Mouse (Mus musculus) lung, embryonic 16.5 days (tissue): ENCODE measurements around the gene Cldn12. TPM values are rescaled to one million over a fixed set of nuclear protein-coding genes. Genes with fewer than 3 reads are reported as not detected.

Experiments used
- ATAC-seq: fragments of 200-750 bp; cut with Nextera tagmentation; 2 replicates; pipeline ENCODE4 v1.8.0; 2017; ENCODE audit warnings: low read depth, mild to moderate bottlenecking, moderate library complexity
- H3K27ac ChIP-seq: fragments of 300-500 bp; sonication (generic); 2 replicates; pipeline ENCODE4 v1.5.1; 2014; ENCODE audit warnings: mild to moderate bottlenecking, control low read depth, low read length
- H3K27me3 ChIP-seq: fragments of 300-500 bp; sonication (generic); 2 replicates; pipeline ENCODE4 v1.6.1; 2014; ENCODE audit warnings: low read depth, low read length, mixed read lengths; ENCODE audit not compliant: control insufficient read depth, insufficient read depth
- H3K36me3 ChIP-seq: fragments of 300-500 bp; sonication (generic); 2 replicates; pipeline ENCODE4 v1.6.1; 2014; ENCODE audit warnings: low read length; ENCODE audit not compliant: control insufficient read depth, insufficient read depth
- H3K4me1 ChIP-seq: fragments of 300-500 bp; sonication (generic); replicated peaks from 2 replicates; pipeline ENCODE4 v1.6.1; 2014; ENCODE audit warnings: low read length, mixed read lengths; ENCODE audit not compliant: control insufficient read depth, insufficient read depth
- H3K4me2 ChIP-seq: fragments of 300-500 bp; sonication (generic); 2 replicates; pipeline ENCODE4 v1.6.1; 2014; ENCODE audit warnings: low read depth, low read length, control low read depth
- H3K4me3 ChIP-seq: fragments of 300-500 bp; sonication (generic); 2 replicates; pipeline ENCODE4 v1.5.1; 2014; ENCODE audit warnings: mild to moderate bottlenecking, low read length, control low read depth
- H3K9ac ChIP-seq: fragments of 300-500 bp; sonication (generic); 2 replicates; pipeline ENCODE4 v1.6.1; 2014; ENCODE audit warnings: low read length, control low read depth
- H3K9me3 ChIP-seq: fragments of 300-500 bp; sonication (generic); 2 replicates; pipeline ENCODE4 v1.6.1; 2016; ENCODE audit warnings: low read length; ENCODE audit not compliant: control insufficient read depth
- WGBS: fragments of 180-500 bp; shearing (Covaris S2); extraction: QIAGEN DNeasy Blood & Tissue Kit; methylation state at CpG from one replicate; pipeline ENCODE4 v1.1.7; 2014; 5-methylcytosine and 5-hydroxymethylcytosine counted together
- polyA plus RNA-seq: library from polyadenylated mRNA; unstranded; fragments of >200 nt; fragmentation: Nextera tagmentation; extraction: Ambion mirVana; gene quantifications from 2 replicates; pipeline ENCODE4 v1.2.1, GENCODE M21; 2015

Gene Cldn12
- 15.3 and 15.7 TPM in 2 replicates for polyA plus RNA-seq

DNA sequence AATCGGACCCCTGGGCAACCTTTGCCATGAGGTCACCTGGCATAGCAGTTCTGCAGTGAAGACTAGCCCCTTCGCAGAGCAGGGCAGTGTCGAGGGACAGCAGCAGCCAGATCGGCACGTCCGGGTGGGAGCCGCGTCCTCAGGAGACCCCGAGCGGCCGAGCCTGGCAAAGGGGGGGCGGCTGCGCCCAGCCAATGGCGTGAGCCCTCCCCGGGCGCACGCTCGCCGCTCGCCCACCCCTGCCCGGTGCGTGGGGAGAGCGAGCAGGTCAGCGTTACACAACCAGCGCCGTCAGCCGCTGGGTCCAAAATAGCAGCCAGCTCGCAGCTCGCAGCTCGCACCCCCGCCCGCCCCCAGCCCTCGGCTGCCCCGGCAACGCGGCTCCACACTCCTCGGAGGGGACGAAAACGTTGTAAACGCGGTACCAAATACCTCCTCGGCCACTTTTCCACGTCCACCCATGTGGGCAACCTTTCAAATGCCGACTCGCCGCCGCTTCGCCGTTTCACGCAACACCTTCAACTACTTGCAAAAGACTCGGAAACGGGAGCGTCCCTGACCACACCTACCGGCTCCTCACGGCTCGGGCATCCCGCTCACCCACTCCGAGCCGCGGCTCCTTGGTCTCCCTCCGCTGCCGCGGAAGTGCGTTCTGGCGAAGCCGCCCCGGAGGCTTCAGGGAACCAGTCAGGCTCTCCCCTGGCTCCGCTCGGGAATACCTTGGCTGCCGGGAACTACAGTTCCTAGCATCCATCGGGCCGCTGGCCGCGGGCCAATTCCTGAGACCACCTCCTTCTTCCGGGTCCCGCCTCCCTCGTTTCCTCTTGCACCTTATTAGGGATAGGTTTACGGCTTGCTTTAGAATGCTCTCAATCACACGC lies at the start of gene Cldn12:
Gene Cldn12, minus strand, starts transcription at position 763 of the 881 bp plus-strand sequence.
- Histone ChIP-seq H3K9me3 (no peaks in the 10 kb centered on the region), H3K4me2 (peak within 1 kb of the TSS; percentile 84), H3K36me3 (no peaks in the 10 kb centered on the region; the same call in none of the 2 replicates), H3K27ac (peak within 1 kb of the TSS; percentile 91), H3K27me3 (no peaks in the 10 kb centered on the region), H3K4me1 (no peaks in the 10 kb centered on the region), H3K4me3 (peak within 1 kb of the TSS; percentile 86), H3K9ac (peak within 1 kb of the TSS; percentile 82)
- ATAC-seq: peak; percentile 97
- under 1% methylated on average over 75 of the region's 79 CpGs for WGBS

- ATAC-seq: no peak
- H3K27me3 ChIP-seq: no peaks in the 10 kb centered on the region
- H3K36me3 ChIP-seq: no peaks in the 10 kb centered on the region
- no peaks in the 10 kb centered on the region for H3K9me3 ChIP-seq
- WGBS: 60% methylated on average over 3 of the region's 3 CpGs
- no peak overlapping the region for H3K9ac ChIP-seq
- no peak overlapping the region for H3K4me3 ChIP-seq
- H3K27ac ChIP-seq: no peak overlapping the region
- peaks cover 9% of the 10 kb centered on the region for H3K4me1 ChIP-seq
- H3K4me2 ChIP-seq: no peak overlapping the region
Measured at GRCm38 (mm10) chr5:5562435-5562834, 47.7 kb upstream of the Cldn12 start.

DNA sequence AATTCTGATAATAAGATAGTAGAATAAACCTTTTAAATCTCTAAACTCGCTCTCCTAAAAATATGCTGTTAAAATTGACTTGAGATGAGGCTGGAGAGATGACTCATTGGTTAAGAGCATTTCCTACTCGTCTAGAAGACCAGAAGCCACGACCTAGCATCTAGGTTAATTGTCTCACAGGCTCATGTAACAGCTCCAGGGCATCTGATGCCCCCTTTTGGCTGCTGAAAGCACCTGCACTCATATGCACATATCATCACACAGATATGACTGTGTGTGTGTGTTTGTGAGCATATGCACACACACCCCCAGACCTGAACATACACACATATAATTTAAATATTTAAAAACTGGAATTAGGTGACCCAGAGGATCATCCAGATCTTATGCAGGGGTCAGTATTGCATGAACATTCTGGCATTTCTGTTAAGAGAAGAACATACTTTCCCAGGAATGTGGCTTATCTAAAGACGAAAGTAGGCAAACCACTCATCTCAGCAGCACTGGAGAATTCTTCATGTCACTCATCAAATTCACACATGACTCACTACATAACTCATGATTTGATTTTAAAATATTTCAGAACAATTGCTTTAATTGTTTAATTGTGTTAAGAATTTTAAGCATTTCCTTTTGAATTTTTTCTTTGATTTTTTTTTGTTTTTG lies 46.4 kb upstream of the Cldn12 start:
- 54% methylated on average over 4 of the region's 4 CpGs for WGBS
- no peak overlapping the region for H3K4me3 ChIP-seq
- no peaks in the 10 kb centered on the region for H3K27me3 ChIP-seq
- no peak overlapping the region for H3K27ac ChIP-seq
- no peaks in the 10 kb centered on the region for H3K36me3 ChIP-seq
- H3K4me1 ChIP-seq: peaks cover 9% of the 10 kb centered on the region
- H3K9me3 ChIP-seq: no peaks in the 10 kb centered on the region
- no peak overlapping the region for H3K4me2 ChIP-seq
- no peak overlapping the region for H3K9ac ChIP-seq
- ATAC-seq: no peak

DNA sequence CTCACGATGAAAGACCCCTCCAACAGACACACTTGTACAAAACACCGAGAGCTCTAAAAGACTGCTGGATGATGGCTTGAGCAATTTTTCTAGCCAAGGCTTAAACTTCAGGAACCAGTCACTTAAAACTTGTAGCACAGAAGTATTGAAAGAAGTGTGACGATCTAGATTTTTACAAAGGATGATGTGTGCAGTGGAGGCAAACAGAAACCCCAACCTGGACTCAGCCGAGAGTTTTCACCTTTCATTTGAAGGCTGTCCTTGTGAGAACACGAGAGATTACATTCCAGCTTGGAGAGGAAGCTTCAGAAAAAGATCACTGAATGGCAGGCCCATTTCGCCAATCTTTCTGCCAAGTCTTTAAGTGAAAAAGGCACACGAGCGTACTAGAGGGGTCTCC lies 45.0 kb upstream of the Cldn12 start:
- Histone ChIP-seq H3K9me3 (no peaks in the 10 kb centered on the region), H3K4me1 (peaks cover 9% of the 10 kb centered on the region), H3K4me2 (peak overlapping the region; percentile 56), H3K4me3 (peak overlapping the region; percentile 87), H3K27ac (peak overlapping the region; percentile 54; the same call in 1 of the 2 replicates), H3K9ac (peak overlapping the region; percentile 89), H3K27me3 (no peaks in the 10 kb centered on the region), H3K36me3 (peaks cover 2% of the 10 kb centered on the region)
- ATAC-seq: no peak
- WGBS: 35% methylated on average over 8 of the region's 8 CpGs

- peaks cover 8% of the 10 kb centered on the region for H3K36me3 ChIP-seq
- peaks cover 9% of the 10 kb centered on the region for H3K4me1 ChIP-seq
- H3K27me3 ChIP-seq: no peaks in the 10 kb centered on the region
- H3K9ac ChIP-seq: peak within 1 kb of the TSS; percentile 89
- peak within 1 kb of the TSS; percentile 56 for H3K4me2 ChIP-seq
- ATAC-seq: peak; percentile 100
- no peaks in the 10 kb centered on the region for H3K9me3 ChIP-seq
- under 1% methylated on average over 43 of the region's 43 CpGs for WGBS
- peak within 1 kb of the TSS; percentile 87 for H3K4me3 ChIP-seq
- H3K27ac ChIP-seq: peak within 1 kb of the TSS; percentile 54; the same call in 1 of the 2 replicates
Measured at GRCm38 (mm10) chr5:5559079-5559740, 44.5 kb upstream of the Cldn12 start, which contains the start of gene Gtpbp10. Gene Gtpbp10, minus strand, starts transcription at chr5:5559538.

- Histone ChIP-seq H3K4me2 (no peak overlapping the region), H3K27ac (no peak overlapping the region), H3K4me3 (no peak overlapping the region), H3K36me3 (peaks cover 24% of the 10 kb centered on the region), H3K9ac (no peak overlapping the region), H3K27me3 (no peaks in the 10 kb centered on the region), H3K9me3 (no peaks in the 10 kb centered on the region), H3K4me1 (no peaks in the 10 kb centered on the region)
- no peak for ATAC-seq
- 88% methylated on average over 1 of the region's 1 CpGs for WGBS
Measured at GRCm38 (mm10) chr5:5551110-5551509, 36.4 kb upstream of the Cldn12 start.

DNA sequence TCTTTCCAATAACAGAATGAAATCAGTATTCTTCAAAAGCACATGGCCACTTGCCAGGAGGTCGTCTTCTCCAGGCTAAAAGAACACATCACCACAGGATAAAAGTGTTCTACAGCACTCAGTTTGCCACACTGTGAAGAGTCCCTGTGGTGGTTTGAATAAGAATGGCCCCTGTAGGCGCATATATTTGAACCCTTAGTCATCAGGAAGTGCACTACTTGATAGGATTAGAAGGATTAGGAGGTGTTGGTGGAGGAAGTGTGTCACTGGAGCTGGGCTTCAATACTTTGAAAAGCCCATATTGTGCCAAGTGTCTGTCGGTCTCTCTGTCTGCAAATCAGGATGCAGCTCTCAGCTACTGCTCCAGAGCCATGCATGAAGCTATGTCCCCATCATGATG lies 25.6 kb upstream of the Cldn12 start:
- no peak overlapping the region for H3K4me2 ChIP-seq
- no peaks in the 10 kb centered on the region for H3K9me3 ChIP-seq
- H3K9ac ChIP-seq: no peak overlapping the region
- H3K4me3 ChIP-seq: no peak overlapping the region
- ATAC-seq: no peak
- H3K36me3 ChIP-seq: peaks cover 27% of the 10 kb centered on the region
- H3K27ac ChIP-seq: no peak overlapping the region
- H3K27me3 ChIP-seq: no peaks in the 10 kb centered on the region
- WGBS: 61% methylated on average over 3 of the region's 3 CpGs
- no peaks in the 10 kb centered on the region for H3K4me1 ChIP-seq

DNA sequence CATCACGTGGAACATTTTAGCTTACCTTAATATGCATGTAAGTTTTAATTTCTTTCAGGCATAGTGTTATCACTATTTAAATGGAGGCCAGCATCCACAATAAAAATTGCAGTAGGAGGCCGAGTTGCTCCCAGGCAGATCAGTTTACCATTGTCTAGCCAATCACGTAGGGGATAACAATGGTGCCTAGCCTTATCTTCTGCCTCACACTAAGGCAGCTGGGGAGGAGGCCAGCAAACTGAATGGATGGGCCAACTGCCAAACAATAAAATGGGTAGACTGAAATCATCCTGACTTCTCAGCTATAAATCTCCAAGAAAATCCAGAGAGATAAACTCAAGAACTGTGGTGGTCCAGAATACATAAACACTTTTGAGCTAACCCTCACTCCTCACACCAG lies 25.0 kb upstream of the Cldn12 start:
- H3K36me3 ChIP-seq: peaks cover 27% of the 10 kb centered on the region
- ATAC-seq: no peak

GRCm38 (mm10) chr5:5536131-5536530 lies 21.4 kb upstream of the Cldn12 start:
- WGBS: 80% methylated on average over 1 of the region's 1 CpGs
- H3K36me3 ChIP-seq: peaks cover 11% of the 10 kb centered on the region
- no peaks in the 10 kb centered on the region for H3K4me1 ChIP-seq
- H3K4me2 ChIP-seq: no peak overlapping the region
- no peak overlapping the region for H3K27ac ChIP-seq
- no peaks in the 10 kb centered on the region for H3K9me3 ChIP-seq
- H3K4me3 ChIP-seq: no peak overlapping the region
- ATAC-seq: no peak
- no peak overlapping the region for H3K9ac ChIP-seq
- no peaks in the 10 kb centered on the region for H3K27me3 ChIP-seq

More for the DNA sequence above, 25.0 kb upstream of the Cldn12 start:
- H3K9me3 ChIP-seq: no peaks in the 10 kb centered on the region
- no peak overlapping the region for H3K4me2 ChIP-seq
- H3K4me1 ChIP-seq: no peaks in the 10 kb centered on the region
- no peak overlapping the region for H3K9ac ChIP-seq
- H3K27ac ChIP-seq: no peak overlapping the region
- 60% methylated on average over 3 of the region's 3 CpGs for WGBS
- no peaks in the 10 kb centered on the region for H3K27me3 ChIP-seq
- no peak overlapping the region for H3K4me3 ChIP-seq
